ENCODE assay signal across 8 mouse cellular contexts in genomic region chr1:95664969-95665702, GRCm38 (mm10). TPM values are rescaled to one million over a fixed set of nuclear protein-coding genes. Genes with fewer than 3 reads are reported as not detected.
DNase-seq lines count a peak whose midpoint lies in the region; ATAC-seq and TF ChIP-seq lines count a peak whose summit lies in the region.

No protein-coding gene starts in this region.

- peak overlapping the region; percentile 91 for H3K4me2 ChIP-seq in CH12.LX (ENCODE audit: insufficient read depth, low read depth, poor library complexity, severe bottlenecking)
- H3K4me2 ChIP-seq in forebrain, embryonic 13.5 days = peak overlapping the region; percentile 65
- H3K4me2 ChIP-seq in hindbrain, embryonic 13.5 days = peak overlapping the region; percentile 82
- peak overlapping the region; percentile 65 for H3K4me2 ChIP-seq in liver, embryonic 14.5 days (ENCODE audit: low read depth)
- peak overlapping the region; percentile 63 for H3K4me2 ChIP-seq in neural tube, embryonic 15.5 days

- in situ Hi-C loops in CH12.LX (cut with MboI; ENCODE audit: low pct_ligation_motif_present, low pct_unique_long_range_greater_than_20kb, low sequenced_read_pairs) = loop anchor here (10.0 kb wide), 1 partner anchor 270 kb away; no protein-coding TSS in a partner anchor

- H3K9me3 ChIP-seq in CH12.LX (replicated peaks; ENCODE audit: low read length) = no peaks in the 10 kb centered on the region
- H3K9me3 ChIP-seq in forebrain, embryonic 13.5 days (replicated peaks) = no peaks in the 10 kb centered on the region
- H3K9me3 ChIP-seq in hindbrain, embryonic 13.5 days = no peaks in the 10 kb centered on the region
- H3K9me3 ChIP-seq in liver, embryonic 14.5 days (ENCODE audit: control insufficient read depth, low read length) = no peaks in the 10 kb centered on the region
- no peaks in the 10 kb centered on the region for H3K9me3 ChIP-seq in neural tube, embryonic 15.5 days (replicated peaks)

- no peaks in the 10 kb centered on the region for H3K36me3 ChIP-seq in CH12.LX (replicated peaks in 1 of 2; ENCODE audit: control insufficient read depth in 1 of 2, insufficient read depth in 1 of 2, low read length in 1 of 2)
- no peaks in the 10 kb centered on the region for H3K36me3 ChIP-seq in forebrain, embryonic 13.5 days (ENCODE audit: poor library complexity, severe bottlenecking)
- H3K36me3 ChIP-seq in hindbrain, embryonic 13.5 days = no peaks in the 10 kb centered on the region
- no peaks in the 10 kb centered on the region for H3K36me3 ChIP-seq in liver, embryonic 14.5 days (replicated peaks; ENCODE audit: control insufficient read depth, insufficient read depth, low read depth)
- no peaks in the 10 kb centered on the region for H3K36me3 ChIP-seq in neural tube, embryonic 15.5 days

- TF ChIP-seq CTCF in CH12.LX (conservative IDR thresholded peaks at IDR 0.05 in 1 of 2, IDR thresholded peaks at IDR 0.05 in 1 of 2; ENCODE audit: low read depth in 2 of 2, low read length in 2 of 2) = no peak
- no peak for TF ChIP-seq CTCF in liver, embryonic 14.5 days (IDR thresholded peaks at IDR 0.05; ENCODE audit: low read depth)

- dilution Hi-C loops in CH12.LX (cut with MboI; ENCODE audit: extremely low pct_ligation_motif_present, extremely low pct_unique_long_range_greater_than_20kb, low sequenced_read_pairs) = no loop called here

- peak overlapping the region; percentile 65 for H3K9ac ChIP-seq in CH12.LX (ENCODE audit: insufficient read depth, low read depth)
- peak overlapping the region; percentile 82 for H3K9ac ChIP-seq in forebrain, embryonic 13.5 days
- peak overlapping the region; percentile 87 for H3K9ac ChIP-seq in hindbrain, embryonic 13.5 days
- H3K9ac ChIP-seq in liver, embryonic 14.5 days (replicated peaks) = no peak overlapping the region
- H3K9ac ChIP-seq in neural tube, embryonic 15.5 days (replicated peaks) = peak overlapping the region; percentile 81

- TF ChIP-seq POLR2A in CH12.LX (IDR thresholded peaks at IDR 0.05; ENCODE audit: low read depth, low read length) = no peak

- peak; percentile 55 for ATAC-seq in forebrain, embryonic 13.5 days
- peak; percentile 35 for ATAC-seq in hindbrain, embryonic 13.5 days (ENCODE audit: low FRiP score)
- no peak for ATAC-seq in liver, embryonic 14.5 days (ENCODE audit: insufficient read depth)
- peak; percentile 49 for ATAC-seq in neural tube, embryonic 15.5 days (ENCODE audit: low FRiP score)

- no peak for TF ChIP-seq RAD21 in CH12.LX (IDR thresholded peaks at IDR 0.05; ENCODE audit: low read depth, low read length)

- TF ChIP-seq EP300 in CH12.LX (IDR thresholded peaks at IDR 0.05; ENCODE audit: low read length) = no peak
- TF ChIP-seq EP300 in liver, embryonic 14.5 days (IDR thresholded peaks at IDR 0.05; ENCODE audit: low read depth) = no peak

- H3K27ac ChIP-seq in CH12.LX (ENCODE audit: insufficient read depth, low read depth) = peak overlapping the region; percentile 91
- H3K27ac ChIP-seq in forebrain, embryonic 13.5 days = peak overlapping the region; percentile 65
- H3K27ac ChIP-seq in hindbrain, embryonic 13.5 days = peak overlapping the region; percentile 86
- H3K27ac ChIP-seq in liver, embryonic 14.5 days = no peak overlapping the region
- peak overlapping the region; percentile 92 for H3K27ac ChIP-seq in neural tube, embryonic 15.5 days (replicated peaks)

- H3K4me1 ChIP-seq in CH12.LX (ENCODE audit: control insufficient read depth in 1 of 2, insufficient read depth in 2 of 2) = peaks cover 0 to 18% of the 10 kb centered on the region in 2 experiments; a peak in 2 of 4 replicates
- peaks cover 19% of the 10 kb centered on the region for H3K4me1 ChIP-seq in forebrain, embryonic 13.5 days
- H3K4me1 ChIP-seq in hindbrain, embryonic 13.5 days (replicated peaks) = peaks cover 17% of the 10 kb centered on the region
- H3K4me1 ChIP-seq in liver, embryonic 14.5 days (replicated peaks; ENCODE audit: control insufficient read depth in 2 of 2, insufficient read depth in 2 of 2, low read length in 1 of 2) = peaks cover 0 to 3% of the 10 kb centered on the region in 2 experiments; a peak in 1 of 4 replicates
- H3K4me1 ChIP-seq in neural tube, embryonic 15.5 days = peaks cover 17% of the 10 kb centered on the region

- peak overlapping the region; percentile 65 to 79 (median 75) for H3K4me3 ChIP-seq in CH12.LX (replicated peaks in 1 of 3; ENCODE audit: low read depth in 2 of 3, low read length in 2 of 3, poor library complexity in 1 of 3)
- peak overlapping the region; percentile 71 for H3K4me3 ChIP-seq in forebrain, embryonic 13.5 days
- H3K4me3 ChIP-seq in hindbrain, embryonic 13.5 days = peak overlapping the region; percentile 70
- H3K4me3 ChIP-seq in liver, embryonic 14.5 days (ENCODE audit: insufficient read depth in 1 of 2, low read depth in 2 of 2, low read length in 2 of 2) = peak overlapping the region; percentile 0 to 30
- peak overlapping the region; percentile 66 for H3K4me3 ChIP-seq in neural tube, embryonic 15.5 days (replicated peaks)

- 8% methylated on average over 22 of the region's 22 CpGs for WGBS in forebrain, embryonic 13.5 days
- 13% methylated on average over 22 of the region's 22 CpGs for WGBS in hindbrain, embryonic 13.5 days
- 15% methylated on average over 22 of the region's 22 CpGs for WGBS in liver, embryonic 14.5 days (ENCODE audit: insufficient replicate concordance)
- WGBS in neural tube, embryonic 15.5 days = 12% methylated on average over 22 of the region's 22 CpGs

- H3K27me3 ChIP-seq in CH12.LX (replicated peaks) = no peaks in the 10 kb centered on the region
- no peaks in the 10 kb centered on the region for H3K27me3 ChIP-seq in forebrain, embryonic 13.5 days
- no peaks in the 10 kb centered on the region for H3K27me3 ChIP-seq in hindbrain, embryonic 13.5 days
- H3K27me3 ChIP-seq in liver, embryonic 14.5 days (ENCODE audit: control insufficient read depth, insufficient read depth, low read length) = no peaks in the 10 kb centered on the region; the same call in 1 of the 2 replicates
- H3K27me3 ChIP-seq in neural tube, embryonic 15.5 days (replicated peaks) = no peaks in the 10 kb centered on the region

- H3K79me2 ChIP-seq in CH12.LX (replicated peaks; ENCODE audit: control insufficient read depth, extremely low read depth, insufficient read depth, poor library complexity, severe bottlenecking) = peaks cover 28% of the 10 kb centered on the region

- peak; percentile 2 for DNase-seq in adrenal gland, postnatal 25 days
- no peak for DNase-seq in adrenal gland, postnatal 4 days (ENCODE audit: low spot score in 2 of 2)
- DNase-seq in CH12.LX (ENCODE audit: extremely low read depth) = peak; percentile 36
- no peak for DNase-seq in liver, embryonic 14.5 days (ENCODE audit: low read depth in 3 of 3, low spot score in 3 of 3)
- DNase-seq in thymus, postnatal 36 days = peak; percentile 49 to 66

TF ChIP-seq in CH12.LX, 34 proteins besides CTCF, POLR2A, EP300 and RAD21 (continues in another document):
- TF ChIP-seq NRF1 (IDR thresholded peaks at IDR 0.05; ENCODE audit: low read depth, low read length) (no peak), JUN (IDR thresholded peaks at IDR 0.05; ENCODE audit: insufficient read depth, low read depth, low read length) (no peak), MXI1 (IDR thresholded peaks at IDR 0.05; ENCODE audit: low read depth, low read length) (no peak), USF2 (conservative IDR thresholded peaks at IDR 0.05; ENCODE audit: low read depth, low read length) (no peak), MAX (IDR thresholded peaks at IDR 0.05; ENCODE audit: low read length) (no peak), ZC3H11A (IDR thresholded peaks at IDR 0.05; ENCODE audit: low read depth, low read length) (no peak), UBTF (IDR thresholded peaks at IDR 0.05; ENCODE audit: low read depth, low read length) (no peak), TBP (conservative IDR thresholded peaks at IDR 0.05; ENCODE audit: low read depth, low read length) (no peak), SIN3A (IDR thresholded peaks at IDR 0.05; ENCODE audit: low read length) (peak; percentile 57; the same call in 1 of the 2 replicates), USF1 (IDR thresholded peaks at IDR 0.05; ENCODE audit: low read depth, low read length) (no peak), ELF1 (IDR thresholded peaks at IDR 0.05; ENCODE audit: low read depth, low read length) (0 out of 2 replicates have a peak, but pooled peaks have one; percentile 36), MAZ (IDR thresholded peaks at IDR 0.05; ENCODE audit: low read depth, low read length) (no peak), ZNF384 (IDR thresholded peaks at IDR 0.05; ENCODE audit: low read depth, low read length) (no peak), PAX5 (IDR thresholded peaks at IDR 0.05; ENCODE audit: low read length) (no peak), NELFE (IDR thresholded peaks at IDR 0.05; ENCODE audit: low read depth, low read length) (0 out of 2 replicates have a peak, but pooled peaks have one; percentile 14), CHD2 (IDR thresholded peaks at IDR 0.05; ENCODE audit: low read length) (no peak), JUND (conservative IDR thresholded peaks at IDR 0.05; ENCODE audit: low read depth, low read length) (no peak), IRF4 (IDR thresholded peaks at IDR 0.05; ENCODE audit: low read depth, low read length) (no peak), RCOR1 (conservative IDR thresholded peaks at IDR 0.05; ENCODE audit: low read depth, low read length) (no peak), SMC3 (IDR thresholded peaks at IDR 0.05; ENCODE audit: low read depth, low read length) (no peak), BHLHE40 (IDR thresholded peaks at IDR 0.05; ENCODE audit: low read depth, low read length) (0 out of 2 replicates have a peak, but pooled peaks have one; percentile 5), GABPA (IDR thresholded peaks at IDR 0.05; ENCODE audit: insufficient replicate concordance, low read depth, low read length) (no peak), MAFK (IDR thresholded peaks at IDR 0.05; ENCODE audit: insufficient replicate concordance, low read length) (no peak), ETS1 (conservative IDR thresholded peaks at IDR 0.05; ENCODE audit: low read depth, low read length) (no peak), HCFC1 (IDR thresholded peaks at IDR 0.05; ENCODE audit: low read depth, low read length) (no peak)

RNA-seq across cellular contexts. Expression of gene St8sia4, which starts 2.2 kb away (rescaled TPM):
- total RNA-seq in adrenal gland, postnatal 25 days (2021) = 2.3 and 2.4 TPM in 2 replicates
- 1 to 10 TPM; 3.6 to 3.9 TPM for total RNA-seq in adrenal gland, postnatal 4 days (2021)
- total RNA-seq in CH12.LX (2012; rRNA removed) = 13.6 and 19.7 TPM in 2 replicates
- total RNA-seq in CH12.LX (2014; rRNA removed) = 12.7 and 14.0 TPM in 2 replicates
- 1.9 and 2.3 TPM in 2 replicates for polyA plus RNA-seq in CH12.LX (2012; ENCODE audit: insufficient read length, low read depth)
- 22.1 and 26.7 TPM in 2 replicates for polyA plus RNA-seq in forebrain, embryonic 13.5 days (2015; fragmentation: Nextera tagmentation; extraction: Ambion mirVana)
- 35.8 and 36.4 TPM in 2 replicates for polyA plus RNA-seq in hindbrain, embryonic 13.5 days (2015; fragmentation: Nextera tagmentation; extraction: Ambion mirVana)
- polyA plus RNA-seq in liver, embryonic 14.5 days (2012; rRNA removed) = 0.48 and 0.70 TPM in 2 replicates
- polyA plus RNA-seq in liver, embryonic 14.5 days (2014; fragmentation: Nextera tagmentation; extraction: Ambion mirVana) = 1.5 and 1.9 TPM in 2 replicates
- 23.5 and 27.9 TPM in 2 replicates for polyA plus RNA-seq in neural tube, embryonic 15.5 days (2015; fragmentation: Nextera tagmentation; extraction: Ambion mirVana)

Comparison
In these comparisons a context has a peak if more than half of its experiments do, and no peak if none do; other contexts are left out.
1. DNase-seq: peak in adrenal gland, postnatal 25 days (single experiment), CH12.LX (single experiment) and thymus, postnatal 36 days (2 of 2); none in adrenal gland, postnatal 4 days (0 of 2) and liver, embryonic 14.5 days (0 of 3).
2. H3K4me3 ChIP-seq: peak in every context shown above with its lines; median percentile 75 in CH12.LX; 71 in forebrain, embryonic 13.5 days; 70 in hindbrain, embryonic 13.5 days; 66 in neural tube, embryonic 15.5 days; 15 in liver, embryonic 14.5 days.
3. Peak in every context shown above with its lines, with median percentiles within 50 percentile points of each other: H3K4me2 ChIP-seq.